Mouse (Mus musculus): ENCODE data around the gene Gm10644.

Gm10644 gene

DNA sequence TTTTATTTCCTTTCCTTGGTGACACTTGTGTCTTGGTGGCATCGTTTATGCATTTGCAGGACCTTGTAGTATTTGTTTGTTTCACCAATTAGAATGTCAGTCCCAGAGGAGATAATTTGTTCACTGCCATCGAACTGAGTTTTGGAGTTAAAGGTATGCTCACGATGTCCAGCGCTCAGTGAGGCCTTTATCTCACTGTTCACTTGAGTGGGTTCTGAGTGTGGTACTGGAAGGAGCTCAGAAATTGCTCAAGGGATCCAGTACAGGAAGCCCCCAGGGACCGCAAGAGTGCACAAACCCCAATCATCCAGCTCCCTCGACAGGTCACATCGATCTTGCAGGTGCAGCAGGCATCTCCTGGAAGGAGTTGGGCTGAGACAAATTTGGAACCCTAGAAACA, 58.5 kb downstream of the Gm10644 start:
- no peak for DNase-seq (ENCODE audit: low spot score)

DNA sequence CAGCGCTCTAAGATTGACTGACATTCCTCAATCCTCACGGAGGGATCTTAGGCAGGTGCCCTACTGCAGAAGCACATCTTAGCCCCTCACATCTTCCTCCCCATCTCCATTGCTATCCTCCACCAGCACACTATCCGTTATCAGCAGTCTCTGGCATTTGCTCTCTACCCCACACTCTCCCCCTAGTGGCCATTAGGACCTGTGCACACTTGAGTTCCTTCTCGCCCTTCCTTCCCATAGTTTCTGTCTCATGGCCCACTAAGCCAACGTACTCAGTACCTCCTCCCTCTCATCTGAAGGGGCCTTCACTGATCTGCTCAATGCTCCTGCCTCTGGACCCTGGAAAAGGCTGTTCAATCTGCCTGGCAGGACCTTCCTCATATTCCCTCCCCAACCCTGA, 59.1 kb downstream of the Gm10644 start:
- DNase-seq (ENCODE audit: low spot score) = no peak

GRCm38 (mm10) chr8:83893915-83894314, 61.1 kb downstream of the Gm10644 start:
- peak; percentile 85 for DNase-seq (ENCODE audit: low spot score)

DNA sequence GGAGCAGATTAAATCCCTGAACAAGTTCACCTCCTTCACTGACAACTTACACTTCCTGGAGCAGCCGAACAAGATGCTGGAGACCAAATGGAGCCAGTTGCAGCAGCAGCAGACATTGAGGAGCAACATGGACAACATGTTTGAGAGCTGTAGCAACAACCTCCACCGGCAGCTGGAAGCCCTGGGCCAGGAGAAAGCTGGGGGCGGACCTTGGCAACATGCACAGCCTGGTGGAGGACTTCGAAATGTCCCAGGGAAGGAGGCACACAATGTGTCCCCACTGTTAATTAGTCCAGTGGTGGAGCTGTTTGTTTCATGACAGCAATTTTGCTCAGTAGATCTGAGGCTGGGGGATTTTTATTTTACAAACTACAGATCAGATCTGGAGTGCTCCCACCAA, 62.9 kb downstream of the Gm10644 start:
- no peak for DNase-seq (ENCODE audit: low spot score)

DNA sequence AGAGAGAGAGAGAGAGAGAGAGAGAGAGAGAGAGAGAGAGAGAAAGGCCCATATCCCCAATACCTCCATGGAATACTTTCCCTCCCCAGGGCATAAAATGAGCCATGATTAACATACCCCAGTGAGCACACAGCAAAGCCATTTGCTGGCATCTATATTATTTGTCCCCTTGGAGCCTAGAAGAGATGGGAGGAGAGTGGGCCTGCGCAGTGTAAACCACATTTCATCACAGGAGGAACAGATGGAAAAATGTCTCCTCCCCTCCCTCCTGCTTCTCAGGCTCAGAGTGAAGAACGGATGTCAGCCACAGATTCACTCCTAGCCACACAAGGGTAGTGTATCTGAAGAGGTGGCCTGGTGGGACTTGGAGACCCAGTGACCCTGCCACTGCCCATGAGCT, 66.6 kb downstream of the Gm10644 start:
- DNase-seq (ENCODE audit: low spot score) = no peak
